Mouse (Mus musculus): ENCODE data around the gene Rpl7a. TPM values are rescaled to one million over a fixed set of nuclear protein-coding genes. Genes with fewer than 3 reads are reported as not detected.
A peak's percentile ranks its signal among the peaks of the same experiment; 100 is the strongest.
"Not testable (repeated sequence)": the region's sequence is repeated elsewhere in the genome, so short reads cannot be mapped to it uniquely, and the experiment has no call there.

Gene Rpl7a
- 1,000 to 10,000 TPM in 1 of 2 experiments, 100 to 1,000 TPM in 1; 646 to 1,008 TPM for polyA plus RNA-seq (2017; shearing (Covaris generic))

GRCm38 (mm10) chr2:26910124-26910993 lies at the start of gene Rpl7a, which contains the start of gene Med22:
TSS of gene Rpl7a (plus strand) at chr2:26910764.
TSS of gene Med22 (minus strand) at chr2:26910677.
- ATAC-seq = peak; percentile 93

- ATAC-seq = no peak
Measured at GRCm38 (mm10) chr2:26862856-26863255, 47.7 kb upstream of the Rpl7a start.

DNA sequence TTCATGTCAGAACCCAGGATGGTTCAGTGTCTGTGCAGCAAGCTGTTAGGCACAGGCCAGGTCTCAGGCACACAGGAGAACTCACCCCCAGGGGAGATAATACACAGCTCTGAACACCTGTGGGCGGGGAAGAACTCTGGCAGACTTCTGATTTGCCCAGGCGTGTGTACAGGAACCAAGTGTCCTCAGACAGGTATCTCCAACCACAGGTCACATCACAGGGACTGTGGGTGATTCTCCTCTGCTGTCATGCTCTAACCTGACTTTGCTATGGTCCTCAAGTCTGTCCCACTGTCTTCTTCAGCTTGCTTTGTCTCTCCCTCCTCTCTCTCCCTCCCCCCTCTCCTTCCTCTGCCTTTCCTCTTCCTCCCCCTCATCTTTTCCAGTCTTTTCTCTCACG lies 45.7 kb upstream of the Rpl7a start, which contains the start of gene Abo:
Gene Abo, minus strand, starts transcription at position 101 of the 400 bp plus-strand sequence.
- no peak for ATAC-seq

GRCm38 (mm10) chr2:26870666-26871065 lies 39.9 kb upstream of the Rpl7a start:
- ATAC-seq = no peak

DNA sequence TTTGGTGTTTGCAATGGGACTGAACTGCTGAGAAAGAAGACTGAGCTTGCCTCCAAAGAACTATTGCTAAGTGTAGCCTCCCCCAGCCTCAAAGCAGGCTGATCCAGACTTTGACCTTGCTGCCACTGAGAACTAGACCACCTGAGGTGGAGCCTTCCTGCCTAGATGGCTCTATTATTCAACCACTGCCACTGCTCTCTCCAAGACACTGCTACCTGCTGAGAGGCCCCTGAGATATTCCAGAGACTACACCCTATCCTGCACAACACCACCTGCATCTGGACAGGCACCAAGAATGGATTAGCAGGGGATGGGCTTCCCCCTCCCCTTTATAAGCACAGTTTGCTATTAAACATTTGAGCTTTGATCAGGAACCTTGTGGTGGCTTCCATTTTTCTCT lies 32.0 kb upstream of the Rpl7a start:
- no peak for ATAC-seq

DNA sequence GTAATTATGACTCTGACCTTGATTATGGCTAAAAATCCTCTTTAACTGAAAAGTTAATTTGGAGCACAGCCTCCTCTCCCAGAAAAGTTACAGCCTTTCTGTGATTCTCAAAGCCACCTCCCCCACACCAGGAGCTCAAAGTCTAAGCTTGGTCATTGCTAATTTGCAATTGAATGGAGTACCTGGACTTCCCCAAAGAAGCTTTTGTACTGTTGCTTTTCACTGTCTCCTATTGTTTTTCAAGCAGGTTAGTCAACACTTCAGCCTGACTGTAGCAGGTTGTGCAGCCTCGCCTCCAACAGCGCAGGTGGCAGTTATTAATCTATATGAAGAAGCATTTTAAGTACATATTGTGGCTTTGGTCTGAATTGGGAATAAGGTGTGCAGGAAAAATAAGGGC lies 25.0 kb upstream of the Rpl7a start:
- ATAC-seq = not testable (repeated sequence)

DNA sequence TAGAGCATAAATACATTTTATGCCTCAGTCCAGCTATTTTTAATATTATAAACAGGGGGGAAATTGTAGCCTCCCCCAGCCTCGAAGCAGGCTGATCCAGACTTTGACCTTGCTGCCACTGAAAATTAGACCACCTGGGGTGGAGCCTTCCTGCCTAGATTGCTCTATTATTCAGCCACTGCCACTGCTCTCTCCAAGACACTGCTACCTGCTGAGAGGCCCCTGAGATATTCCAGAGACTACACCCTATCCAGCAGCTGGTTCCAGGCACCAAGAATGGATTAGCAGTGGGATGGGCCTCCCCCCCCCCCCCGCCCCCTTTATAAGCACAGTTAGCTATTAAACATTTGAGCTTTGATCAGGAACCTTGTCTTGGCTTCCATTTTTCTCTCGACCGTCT lies 24.4 kb upstream of the Rpl7a start:
- not testable (repeated sequence) for ATAC-seq

- no peak for ATAC-seq
Measured at GRCm38 (mm10) chr2:26895898-26896297, 14.7 kb upstream of the Rpl7a start.

- ATAC-seq = no peak
Measured at GRCm38 (mm10) chr2:26900731-26901130, 9.8 kb upstream of the Rpl7a start.

GRCm38 (mm10) chr2:26901834-26902400 lies 8.6 kb upstream of the Rpl7a start:
- no peak for ATAC-seq

- ATAC-seq = peak; percentile 99
Measured at GRCm38 (mm10) chr2:26902467-26903220, 7.9 kb upstream of the Rpl7a start, which contains the start of gene Surf6. TSS of gene Surf6 (minus strand) at chr2:26902879.

GRCm38 (mm10) chr2:26903311-26903710 lies 7.3 kb upstream of the Rpl7a start:
- ATAC-seq = no peak

- ATAC-seq = no peak
Measured at GRCm38 (mm10) chr2:26905936-26906335, 4.6 kb upstream of the Rpl7a start.

- no peak for ATAC-seq
Measured at GRCm38 (mm10) chr2:26906431-26906830, 4.1 kb upstream of the Rpl7a start.

GRCm38 (mm10) chr2:26907109-26907508 lies 3.5 kb upstream of the Rpl7a start:
- no peak for ATAC-seq

- ATAC-seq = no peak
Measured at GRCm38 (mm10) chr2:26908710-26909386, 1.7 kb upstream of the Rpl7a start.

GRCm38 (mm10) chr2:26909387-26909784 lies 1.2 kb upstream of the Rpl7a start:
- ATAC-seq = no peak

DNA sequence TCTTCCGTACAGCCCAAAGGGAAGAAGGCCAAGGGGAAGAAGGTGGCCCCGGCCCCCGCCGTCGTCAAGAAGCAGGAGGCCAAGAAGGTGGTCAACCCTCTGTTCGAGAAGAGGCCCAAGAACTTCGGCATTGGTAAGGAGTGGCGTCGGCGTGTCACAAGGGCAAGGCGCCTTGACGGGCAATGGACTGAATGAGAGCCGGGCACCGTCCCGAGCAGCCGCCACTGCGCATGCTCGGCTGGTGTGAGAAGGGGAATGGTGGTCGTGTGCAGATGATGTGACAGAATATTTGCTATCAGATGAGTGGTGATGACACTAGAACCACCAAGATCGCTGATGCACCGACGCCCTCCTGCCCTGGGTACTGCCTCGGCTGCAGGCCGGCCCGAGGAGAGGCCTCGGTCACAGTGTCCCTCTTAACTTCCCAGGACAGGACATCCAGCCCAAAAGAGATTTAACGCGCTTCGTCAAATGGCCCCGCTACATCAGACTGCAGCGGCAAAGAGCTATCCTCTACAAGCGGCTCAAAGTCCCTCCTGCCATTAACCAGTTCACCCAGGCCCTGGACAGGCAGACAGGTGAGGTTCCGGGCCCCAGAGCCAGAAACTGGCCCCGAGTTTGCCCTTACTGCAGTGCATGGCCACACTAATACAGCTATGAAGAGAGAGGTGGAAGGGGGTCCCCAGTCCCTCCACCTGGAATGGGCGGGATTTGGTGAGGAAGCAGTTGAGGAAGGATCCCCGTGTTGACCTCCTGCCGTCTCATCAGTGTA lies 616 bp downstream of the Rpl7a start:
- ATAC-seq = peak; percentile 33

- no peak for ATAC-seq
Measured at GRCm38 (mm10) chr2:26912253-26912770, 1.7 kb downstream of the Rpl7a start.

DNA sequence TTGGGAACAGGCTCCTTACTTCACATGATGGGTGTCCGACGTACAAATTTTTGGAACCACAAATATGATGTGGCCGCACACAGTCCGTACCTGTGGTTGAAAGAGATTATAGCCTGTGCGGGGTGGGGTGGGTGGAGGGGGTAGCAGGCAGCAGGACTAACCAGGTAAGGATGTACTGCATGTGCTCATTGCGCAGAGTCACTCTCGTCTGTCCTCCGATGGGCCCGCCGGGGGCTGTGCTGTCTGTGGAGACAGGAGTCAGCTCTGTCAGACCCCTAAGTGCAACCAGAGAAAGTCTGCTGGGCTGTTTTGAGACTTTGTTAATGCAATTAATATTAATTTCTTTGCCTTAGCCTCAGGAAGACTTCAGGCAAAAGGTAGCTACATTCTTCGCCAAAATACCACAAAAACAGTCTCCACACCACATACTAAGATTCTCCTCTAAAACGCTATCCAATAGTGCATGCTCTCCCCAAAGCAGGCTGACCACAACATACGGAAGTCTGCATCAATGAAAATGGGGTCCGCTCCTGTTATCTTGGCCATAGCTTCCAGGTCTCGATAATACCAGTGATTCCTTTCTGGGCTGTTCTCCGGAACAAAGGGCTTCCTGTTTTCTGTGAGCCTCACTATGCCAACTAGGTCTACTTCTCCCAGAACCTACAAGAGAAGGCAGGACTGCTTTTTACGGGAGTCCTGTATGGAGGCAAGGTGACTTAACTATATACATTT lies 3.0 kb downstream of the Rpl7a start:
- no peak for ATAC-seq
